Mouse (Mus musculus): ENCODE measurements at regions not wholly inside any gene's neighbourhood (a gene's known extent, or its start where the extent isn't known, plus 50 kb on each side); places are given as distances from the start of the nearest gene placed in this dataset.

DNA sequence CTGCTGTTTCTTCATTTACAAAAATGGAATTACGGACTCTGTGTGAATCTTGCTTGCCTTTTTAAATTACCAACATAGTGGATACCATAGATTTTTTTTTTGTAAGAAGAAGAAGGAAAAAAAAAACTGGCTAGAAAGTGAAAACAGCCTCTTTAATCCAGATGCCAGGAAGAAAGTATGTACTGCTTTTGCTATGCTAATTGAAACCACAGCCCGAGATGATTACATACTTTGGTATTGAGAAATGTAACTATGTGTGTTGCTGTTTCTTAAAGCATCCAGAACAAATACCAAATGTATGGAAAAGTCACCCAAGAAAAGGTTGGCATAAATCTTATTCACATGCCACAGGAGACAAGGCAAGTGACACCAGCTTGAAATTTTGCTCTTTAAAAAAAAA lies 93.2 kb upstream of the Nfe2l3 start:
- Histone ChIP-seq H3K27me3 (ENCODE audit: control insufficient read depth, insufficient read depth, low read length) (no peaks in the 10 kb centered on the region), H3K4me1 (ENCODE audit: control insufficient read depth, insufficient read depth, insufficient read length, low read length) (no peaks in the 10 kb centered on the region), H3K27ac (ENCODE audit: insufficient read depth, low read depth, low read length) (no peak overlapping the region), H3K4me3 (ENCODE audit: low read depth, low read length) (no peak overlapping the region), H3K36me3 (ENCODE audit: control insufficient read depth, insufficient read depth, low read length) (no peaks in the 10 kb centered on the region)
- 77% methylated on average over 2 of the region's 2 CpGs for WGBS
- TF ChIP-seq POLR2A (IDR thresholded peaks at IDR 0.05; ENCODE audit: low read depth, low read length) (no peak), CTCF (IDR thresholded peaks at IDR 0.05; ENCODE audit: extremely low read depth, insufficient read length, insufficient replicate concordance, low read depth, low read length) (no peak)

GRCm38 (mm10) chr6:51347721-51348120 lies 84.7 kb upstream of the Nfe2l3 start:
- Histone ChIP-seq H3K27me3 (ENCODE audit: control insufficient read depth, insufficient read depth, low read length) (no peaks in the 10 kb centered on the region), H3K36me3 (ENCODE audit: control insufficient read depth, insufficient read depth, low read length) (no peaks in the 10 kb centered on the region), H3K27ac (ENCODE audit: insufficient read depth, low read depth, low read length) (no peak overlapping the region), H3K4me1 (ENCODE audit: control insufficient read depth, insufficient read depth, insufficient read length, low read length) (no peaks in the 10 kb centered on the region; the same call in 1 of the 2 replicates), H3K4me3 (ENCODE audit: low read depth, low read length) (no peak overlapping the region)
- WGBS = 61% methylated on average over 9 of the region's 9 CpGs
- TF ChIP-seq POLR2A (IDR thresholded peaks at IDR 0.05; ENCODE audit: low read depth, low read length) (no peak), CTCF (IDR thresholded peaks at IDR 0.05; ENCODE audit: extremely low read depth, insufficient read length, insufficient replicate concordance, low read depth, low read length) (no peak)

GRCm38 (mm10) chr6:51349771-51350170 lies 82.7 kb upstream of the Nfe2l3 start:
- no peak overlapping the region for H3K4me3 ChIP-seq (ENCODE audit: low read depth, low read length)
- H3K27me3 ChIP-seq (ENCODE audit: control insufficient read depth, insufficient read depth, low read length) = no peaks in the 10 kb centered on the region
- TF ChIP-seq POLR2A (IDR thresholded peaks at IDR 0.05; ENCODE audit: low read depth, low read length) (no peak), CTCF (IDR thresholded peaks at IDR 0.05; ENCODE audit: extremely low read depth, insufficient read length, insufficient replicate concordance, low read depth, low read length) (no peak)
- H3K27ac ChIP-seq (ENCODE audit: insufficient read depth, low read depth, low read length) = no peak overlapping the region
- H3K4me1 ChIP-seq (ENCODE audit: control insufficient read depth, insufficient read depth, insufficient read length, low read length) = no peaks in the 10 kb centered on the region; the same call in 1 of the 2 replicates
- 80% methylated on average over 3 of the region's 3 CpGs for WGBS
- H3K36me3 ChIP-seq (ENCODE audit: control insufficient read depth, insufficient read depth, low read length) = no peaks in the 10 kb centered on the region

DNA sequence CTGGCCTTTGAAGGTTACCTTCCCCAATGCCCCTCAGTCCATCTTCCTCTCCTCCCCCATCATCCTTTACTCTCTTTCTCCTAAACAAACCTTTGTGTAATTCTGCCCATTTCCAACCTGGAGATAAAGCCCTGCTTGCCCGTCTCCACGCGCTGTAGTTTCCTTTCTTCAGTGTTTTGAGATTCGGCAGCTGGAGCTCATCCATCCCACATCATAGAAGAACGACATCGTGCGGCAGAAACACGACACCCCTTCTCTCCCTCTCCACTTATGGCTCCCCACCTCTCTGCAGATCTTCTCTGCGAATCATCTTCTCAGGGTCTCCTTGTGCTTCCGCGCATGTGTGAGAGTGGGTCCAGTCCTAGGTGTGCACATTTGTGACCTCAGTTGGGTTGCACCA lies 77.4 kb upstream of the Nfe2l3 start:
- H3K36me3 ChIP-seq (ENCODE audit: control insufficient read depth, insufficient read depth, low read length) = no peaks in the 10 kb centered on the region
- WGBS = 90% methylated on average over 11 of the region's 11 CpGs
- no peaks in the 10 kb centered on the region for H3K27me3 ChIP-seq (ENCODE audit: control insufficient read depth, insufficient read depth, low read length)
- no peak overlapping the region for H3K27ac ChIP-seq (ENCODE audit: insufficient read depth, low read depth, low read length)
- no peak for TF ChIP-seq CTCF (IDR thresholded peaks at IDR 0.05; ENCODE audit: extremely low read depth, insufficient read length, insufficient replicate concordance, low read depth, low read length)
- no peak for TF ChIP-seq POLR2A (IDR thresholded peaks at IDR 0.05; ENCODE audit: low read depth, low read length)
- no peak overlapping the region for H3K4me3 ChIP-seq (ENCODE audit: low read depth, low read length)
- H3K4me1 ChIP-seq (ENCODE audit: control insufficient read depth, insufficient read depth, insufficient read length, low read length) = no peaks in the 10 kb centered on the region

DNA sequence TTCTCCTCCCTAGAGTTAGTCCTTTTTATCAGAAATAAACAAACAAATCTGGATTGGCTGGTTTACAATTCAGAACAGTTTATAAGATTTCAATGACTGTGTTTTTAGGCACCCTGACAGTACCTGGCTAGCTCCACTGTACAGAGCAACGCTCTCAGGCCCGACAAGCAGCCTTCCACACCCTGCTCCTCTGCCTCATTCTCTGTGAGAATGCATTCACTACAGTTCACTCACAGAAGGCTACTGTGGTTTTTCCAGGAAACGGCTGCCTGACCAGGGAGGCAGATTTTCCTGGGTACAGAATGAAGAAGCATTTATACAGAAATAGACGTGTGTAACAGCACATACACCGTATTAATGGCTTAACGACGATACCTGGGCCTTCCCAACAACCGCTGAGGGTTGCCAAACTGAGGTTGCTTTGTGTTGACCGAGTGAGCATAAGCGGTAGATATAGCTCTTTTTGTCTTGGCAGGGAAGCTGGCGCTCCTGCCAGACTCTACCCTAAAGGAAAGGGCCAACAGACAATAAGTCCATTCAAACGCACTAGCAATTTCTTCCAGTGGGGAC lies 70.8 kb upstream of the Nfe2l3 start:
- WGBS = 30% methylated on average over 12 of the region's 12 CpGs
- TF ChIP-seq POLR2A (IDR thresholded peaks at IDR 0.05; ENCODE audit: low read depth, low read length) (no peak), CTCF (IDR thresholded peaks at IDR 0.05; ENCODE audit: extremely low read depth, insufficient read length, insufficient replicate concordance, low read depth, low read length) (no peak)
- H3K4me3 ChIP-seq (ENCODE audit: low read depth, low read length) = no peak overlapping the region
- H3K4me1 ChIP-seq (ENCODE audit: control insufficient read depth, insufficient read depth, insufficient read length, low read length) = no peaks in the 10 kb centered on the region
- H3K27me3 ChIP-seq (ENCODE audit: control insufficient read depth, insufficient read depth, low read length) = no peaks in the 10 kb centered on the region
- no peaks in the 10 kb centered on the region for H3K36me3 ChIP-seq (ENCODE audit: control insufficient read depth, insufficient read depth, low read length)
- no peak overlapping the region for H3K27ac ChIP-seq (ENCODE audit: insufficient read depth, low read depth, low read length)

- Histone ChIP-seq H3K36me3 (ENCODE audit: control insufficient read depth, insufficient read depth, low read length) (no peaks in the 10 kb centered on the region), H3K4me1 (ENCODE audit: control insufficient read depth, insufficient read depth, insufficient read length, low read length) (no peaks in the 10 kb centered on the region), H3K27ac (ENCODE audit: insufficient read depth, low read depth, low read length) (no peak overlapping the region), H3K27me3 (ENCODE audit: control insufficient read depth, insufficient read depth, low read length) (no peaks in the 10 kb centered on the region), H3K4me3 (ENCODE audit: low read depth, low read length) (no peak overlapping the region)
- TF ChIP-seq CTCF (IDR thresholded peaks at IDR 0.05; ENCODE audit: extremely low read depth, insufficient read length, insufficient replicate concordance, low read depth, low read length) (peak; percentile 83), POLR2A (IDR thresholded peaks at IDR 0.05; ENCODE audit: low read depth, low read length) (no peak)
- WGBS = 3% methylated on average over 15 of the region's 15 CpGs
Observed at GRCm38 (mm10) chr6:51362475-51363226, 69.8 kb upstream of the Nfe2l3 start.

GRCm38 (mm10) chr6:51364776-51365175 lies 67.7 kb upstream of the Nfe2l3 start:
- TF ChIP-seq CTCF (IDR thresholded peaks at IDR 0.05; ENCODE audit: extremely low read depth, insufficient read length, insufficient replicate concordance, low read depth, low read length) (no peak), POLR2A (IDR thresholded peaks at IDR 0.05; ENCODE audit: low read depth, low read length) (no peak)
- WGBS = 96% methylated on average over 6 of the region's 6 CpGs
- H3K36me3 ChIP-seq (ENCODE audit: control insufficient read depth, insufficient read depth, low read length) = no peaks in the 10 kb centered on the region
- H3K4me3 ChIP-seq (ENCODE audit: low read depth, low read length) = no peak overlapping the region
- H3K27ac ChIP-seq (ENCODE audit: insufficient read depth, low read depth, low read length) = no peak overlapping the region
- H3K27me3 ChIP-seq (ENCODE audit: control insufficient read depth, insufficient read depth, low read length) = no peaks in the 10 kb centered on the region
- no peaks in the 10 kb centered on the region for H3K4me1 ChIP-seq (ENCODE audit: control insufficient read depth, insufficient read depth, insufficient read length, low read length)

Data from small intestine, adult 2 months (tissue).